Mouse (Mus musculus): ENCODE measurements around the gene Cab39l. TPM values are rescaled to one million over a fixed set of nuclear protein-coding genes. Genes with fewer than 3 reads are reported as not detected.
A peak's percentile ranks its signal among the peaks of the same experiment; 100 is the strongest.

Cab39l gene
- polyA plus RNA-seq, 1 experiment from 2014 or later, result 47.4 TPM

DNA sequence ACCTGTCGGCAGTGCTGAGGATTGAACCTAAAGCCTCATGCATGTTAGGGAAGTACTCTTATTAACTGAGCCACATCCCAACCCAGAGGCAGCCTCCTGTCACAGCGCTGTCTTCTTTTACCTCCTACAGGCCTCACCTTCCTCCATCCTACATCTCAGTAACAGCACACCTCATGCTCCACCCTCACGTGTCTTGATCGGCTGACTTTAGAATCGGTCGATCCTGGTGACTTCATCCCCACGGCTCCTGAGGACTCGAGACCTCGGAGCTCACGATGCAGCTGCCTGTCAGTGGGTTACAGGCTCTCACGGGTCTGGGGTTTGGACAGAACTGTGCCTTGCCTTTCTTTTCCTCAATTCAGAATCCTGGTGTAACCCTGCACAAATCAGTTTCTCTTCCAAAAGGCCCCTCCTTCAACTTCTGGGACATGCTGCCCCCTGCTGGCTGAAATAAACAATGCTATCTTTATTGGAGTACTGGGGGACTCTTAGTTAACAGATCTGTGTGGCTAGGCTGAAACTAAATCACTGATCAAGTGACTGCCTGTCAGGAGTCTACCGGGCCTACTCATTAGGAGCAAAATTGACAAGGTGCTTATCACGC is 115.3 kb downstream of the Cab39l start:
- Histone ChIP-seq H3K27me3 (replicated peaks; ENCODE audit: control insufficient read depth, insufficient read depth, low read length) (no peaks in the 10 kb centered on the region), H3K27ac (ENCODE audit: low read depth, low read length) (no peak overlapping the region), H3K4me3 (ENCODE audit: low read depth, low read length) (no peak overlapping the region), H3K4me2 (no peak overlapping the region), H3K4me1 (replicated peaks; ENCODE audit: control insufficient read depth, insufficient read depth, low read length) (peaks cover under 1% of the 10 kb centered on the region; the same call in 1 of the 2 replicates), H3K9me3 (ENCODE audit: control insufficient read depth, low read length) (no peaks in the 10 kb centered on the region), H3K9ac (ENCODE audit: low read depth, low read length) (no peak overlapping the region), H3K36me3 (ENCODE audit: control insufficient read depth, insufficient read depth, low read length) (no peaks in the 10 kb centered on the region)
- DNase-seq (ENCODE audit: low spot score) (peak; percentile 65), ATAC-seq (replicated peaks; ENCODE audit: low FRiP score) (peak; percentile 13; the same call in 1 of the 2 replicates)
- 51% methylated on average over 13 of the region's 13 CpGs for WGBS

DNA sequence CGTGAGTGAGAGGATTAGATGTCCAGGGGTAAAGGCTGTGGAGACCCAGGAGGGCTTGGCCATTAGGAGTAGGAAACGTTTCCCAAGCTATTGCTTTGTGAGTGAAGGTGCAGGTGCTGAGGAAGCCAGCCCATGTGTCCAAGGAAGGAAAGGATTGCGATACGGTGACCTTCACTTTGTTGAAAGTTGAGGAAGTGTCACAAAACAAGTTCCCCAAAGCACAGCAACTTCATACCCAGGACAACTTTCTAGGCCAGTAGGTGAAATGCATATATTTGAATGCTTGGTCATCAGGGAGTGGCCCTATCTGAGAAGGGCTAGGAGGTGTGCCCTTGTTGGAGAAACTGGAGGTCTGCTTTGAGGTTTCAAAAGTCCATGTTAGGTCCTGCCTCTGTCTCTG is 116.3 kb downstream of the Cab39l start:
- Histone ChIP-seq H3K9me3 (ENCODE audit: control insufficient read depth, low read length) (no peaks in the 10 kb centered on the region), H3K4me2 (no peak overlapping the region), H3K4me1 (replicated peaks; ENCODE audit: control insufficient read depth, insufficient read depth, low read length) (no peaks in the 10 kb centered on the region), H3K27ac (ENCODE audit: low read depth, low read length) (no peak overlapping the region), H3K9ac (ENCODE audit: low read depth, low read length) (no peak overlapping the region), H3K4me3 (ENCODE audit: low read depth, low read length) (no peak overlapping the region), H3K36me3 (ENCODE audit: control insufficient read depth, insufficient read depth, low read length) (no peaks in the 10 kb centered on the region), H3K27me3 (replicated peaks; ENCODE audit: control insufficient read depth, insufficient read depth, low read length) (no peaks in the 10 kb centered on the region)
- 71% methylated on average over 4 of the region's 4 CpGs for WGBS
- ATAC-seq (replicated peaks; ENCODE audit: low FRiP score), result no peak
- DNase-seq (ENCODE audit: low spot score), result no peak

DNA sequence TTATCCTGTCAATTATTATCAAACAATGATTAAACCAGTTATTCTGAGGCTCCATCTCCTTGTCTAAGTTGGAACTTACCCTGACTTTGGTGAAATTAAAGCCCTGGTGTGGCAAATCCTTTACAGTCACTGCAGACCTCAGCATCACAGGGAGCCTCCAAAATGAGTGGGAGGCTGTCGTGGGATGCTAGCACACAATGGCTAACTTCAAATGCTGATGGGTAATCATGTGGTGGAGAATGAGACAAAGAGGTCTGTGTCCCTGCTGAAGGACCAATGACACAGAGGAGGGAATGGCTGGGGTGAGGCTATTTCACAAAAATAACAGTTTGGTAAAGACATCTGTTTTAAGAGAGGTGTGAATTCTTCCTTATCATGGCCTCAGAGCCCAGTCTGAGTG is 117.1 kb downstream of the Cab39l start:
- DNase-seq (ENCODE audit: low spot score) (no peak), ATAC-seq (replicated peaks; ENCODE audit: low FRiP score) (no peak)
- 61% methylated on average over 1 of the region's 1 CpGs for WGBS
- H3K9me3 ChIP-seq (ENCODE audit: control insufficient read depth, low read length), result no peaks in the 10 kb centered on the region
- H3K27me3 ChIP-seq (replicated peaks; ENCODE audit: control insufficient read depth, insufficient read depth, low read length), result no peaks in the 10 kb centered on the region
- H3K4me2 ChIP-seq, result no peak overlapping the region
- no peak overlapping the region for H3K9ac ChIP-seq (ENCODE audit: low read depth, low read length)
- no peaks in the 10 kb centered on the region for H3K4me1 ChIP-seq (replicated peaks; ENCODE audit: control insufficient read depth, insufficient read depth, low read length)
- H3K36me3 ChIP-seq (ENCODE audit: control insufficient read depth, insufficient read depth, low read length), result no peaks in the 10 kb centered on the region
- no peak overlapping the region for H3K27ac ChIP-seq (ENCODE audit: low read depth, low read length)
- H3K4me3 ChIP-seq (ENCODE audit: low read depth, low read length), result no peak overlapping the region

DNA sequence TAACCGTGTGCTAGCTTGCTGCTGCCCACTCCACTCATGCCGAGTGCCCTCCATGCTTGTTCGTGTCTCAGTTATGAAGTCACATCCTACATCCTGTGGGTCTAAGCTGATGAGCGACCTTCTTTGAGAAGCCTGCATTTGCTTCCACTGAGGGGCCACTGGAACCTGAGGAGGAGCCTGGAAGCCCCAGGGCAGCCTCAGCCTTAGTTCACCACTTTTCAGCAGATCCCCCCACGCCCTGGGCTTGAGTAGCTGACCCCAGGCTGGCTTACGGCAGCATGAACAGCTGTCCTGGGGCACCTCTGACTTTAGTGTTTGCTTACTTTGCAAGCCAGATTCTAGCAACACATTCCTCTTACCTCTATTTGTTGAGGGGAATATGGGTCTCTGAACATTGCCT is 126.0 kb downstream of the Cab39l start:
- H3K4me1 ChIP-seq (replicated peaks; ENCODE audit: control insufficient read depth, insufficient read depth, low read length), result no peaks in the 10 kb centered on the region
- no peak for DNase-seq (ENCODE audit: low spot score)
- WGBS, result 86% methylated on average over 6 of the region's 6 CpGs

DNA sequence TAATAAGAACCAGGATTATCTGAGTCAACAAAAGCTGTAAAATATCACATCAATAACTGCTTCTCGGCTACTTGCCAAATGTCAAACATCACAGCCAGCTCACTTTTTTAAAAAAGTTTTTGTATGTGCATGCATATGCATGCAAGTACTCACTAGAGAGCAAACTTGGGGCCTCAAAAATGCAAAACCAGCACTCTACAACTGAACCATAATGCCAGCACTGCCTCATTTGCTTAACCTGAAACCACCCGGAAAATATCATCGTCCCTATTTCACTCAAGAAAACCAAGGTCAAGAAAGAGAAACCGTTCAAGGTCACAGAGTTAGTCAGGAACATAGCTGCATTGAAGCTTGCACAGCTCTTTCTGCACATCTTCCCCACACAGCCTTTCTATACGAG is 135.6 kb downstream of the Cab39l start:
- Histone ChIP-seq H3K9ac (ENCODE audit: low read depth, low read length) (no peak overlapping the region), H3K36me3 (ENCODE audit: control insufficient read depth, insufficient read depth, low read length) (peaks cover 13% of the 10 kb centered on the region; the same call in 1 of the 2 replicates), H3K27me3 (replicated peaks; ENCODE audit: control insufficient read depth, insufficient read depth, low read length) (no peaks in the 10 kb centered on the region), H3K27ac (ENCODE audit: low read depth, low read length) (no peak overlapping the region), H3K9me3 (ENCODE audit: control insufficient read depth, low read length) (no peaks in the 10 kb centered on the region), H3K4me1 (replicated peaks; ENCODE audit: control insufficient read depth, insufficient read depth, low read length) (no peaks in the 10 kb centered on the region), H3K4me2 (no peak overlapping the region), H3K4me3 (ENCODE audit: low read depth, low read length) (no peak overlapping the region)
- 89% methylated on average over 5 of the region's 5 CpGs for WGBS
- ATAC-seq (replicated peaks; ENCODE audit: low FRiP score) (no peak), DNase-seq (ENCODE audit: low spot score) (no peak)

More for the DNA sequence above, 126.0 kb downstream of the Cab39l start:
- no peak for ATAC-seq (replicated peaks; ENCODE audit: low FRiP score)
- Histone ChIP-seq H3K4me3 (ENCODE audit: low read depth, low read length) (no peak overlapping the region), H3K27me3 (replicated peaks; ENCODE audit: control insufficient read depth, insufficient read depth, low read length) (no peaks in the 10 kb centered on the region), H3K9ac (ENCODE audit: low read depth, low read length) (no peak overlapping the region), H3K4me2 (no peak overlapping the region), H3K9me3 (ENCODE audit: control insufficient read depth, low read length) (no peaks in the 10 kb centered on the region), H3K27ac (ENCODE audit: low read depth, low read length) (no peak overlapping the region), H3K36me3 (ENCODE audit: control insufficient read depth, insufficient read depth, low read length) (peaks cover 8% of the 10 kb centered on the region)

DNA sequence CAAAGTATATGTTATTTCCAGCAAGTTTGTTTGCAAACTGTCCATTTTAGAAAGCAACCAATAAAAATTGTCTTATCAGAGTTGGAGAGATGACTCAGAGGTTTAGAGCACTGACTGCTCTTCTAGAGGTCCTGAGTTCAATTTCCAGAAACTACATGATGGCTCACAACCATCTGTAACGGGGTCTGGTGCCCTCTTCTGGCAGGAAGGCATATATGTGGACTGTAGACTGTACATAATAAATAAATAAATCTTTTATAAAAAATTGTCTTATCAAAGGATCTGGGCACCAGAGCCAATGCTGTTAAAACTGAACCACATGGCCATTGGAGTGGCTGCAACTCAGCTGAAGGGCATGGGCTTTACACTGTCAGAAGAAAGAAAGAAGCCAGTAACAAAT is 149.8 kb downstream of the Cab39l start:
- H3K27me3 ChIP-seq (replicated peaks; ENCODE audit: control insufficient read depth, insufficient read depth, low read length), result no peaks in the 10 kb centered on the region
- peaks cover 7% of the 10 kb centered on the region; the same call in 1 of the 2 replicates for H3K36me3 ChIP-seq (ENCODE audit: control insufficient read depth, insufficient read depth, low read length)
- no peak overlapping the region for H3K4me2 ChIP-seq
- no peak for ATAC-seq (replicated peaks; ENCODE audit: low FRiP score)
- no peak overlapping the region for H3K9ac ChIP-seq (ENCODE audit: low read depth, low read length)
- no peak overlapping the region for H3K4me3 ChIP-seq (ENCODE audit: low read depth, low read length)
- WGBS, result 80% methylated on average over 1 of the region's 1 CpGs
- no peak for DNase-seq (ENCODE audit: low spot score)
- H3K27ac ChIP-seq (ENCODE audit: low read depth, low read length), result no peak overlapping the region
- no peaks in the 10 kb centered on the region for H3K4me1 ChIP-seq (replicated peaks; ENCODE audit: control insufficient read depth, insufficient read depth, low read length)
- H3K9me3 ChIP-seq (ENCODE audit: control insufficient read depth, low read length), result no peaks in the 10 kb centered on the region

DNA sequence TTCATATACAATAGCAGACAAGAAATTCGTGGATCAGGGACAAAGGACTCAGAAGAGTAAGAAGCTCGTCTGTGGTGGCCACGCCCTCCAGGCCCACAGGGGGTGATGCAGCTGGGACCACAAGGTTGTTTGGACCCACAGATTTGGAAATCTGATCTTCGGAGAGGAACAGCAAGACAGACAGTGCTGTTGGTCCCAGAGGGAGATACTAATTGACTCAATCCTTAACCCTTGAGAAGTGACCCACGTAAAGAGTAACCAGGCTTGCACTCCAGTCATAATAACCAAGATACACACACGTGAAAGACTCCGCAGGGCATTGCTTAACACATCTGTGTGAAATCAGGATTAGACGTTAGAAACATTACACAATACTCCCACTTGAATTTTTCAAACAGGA is 151.1 kb downstream of the Cab39l start:
- no peaks in the 10 kb centered on the region for H3K27me3 ChIP-seq (replicated peaks; ENCODE audit: control insufficient read depth, insufficient read depth, low read length)
- H3K4me2 ChIP-seq, result no peak overlapping the region
- ATAC-seq (replicated peaks; ENCODE audit: low FRiP score), result no peak
- no peak for DNase-seq (ENCODE audit: low spot score)
- 82% methylated on average over 8 of the region's 8 CpGs for WGBS
- H3K4me3 ChIP-seq (ENCODE audit: low read depth, low read length), result no peak overlapping the region
- H3K4me1 ChIP-seq (replicated peaks; ENCODE audit: control insufficient read depth, insufficient read depth, low read length), result peaks cover 5% of the 10 kb centered on the region
- no peak overlapping the region for H3K9ac ChIP-seq (ENCODE audit: low read depth, low read length)
- no peak overlapping the region for H3K27ac ChIP-seq (ENCODE audit: low read depth, low read length)
- H3K9me3 ChIP-seq (ENCODE audit: control insufficient read depth, low read length), result no peaks in the 10 kb centered on the region
- peaks cover 7% of the 10 kb centered on the region; the same call in 1 of the 2 replicates for H3K36me3 ChIP-seq (ENCODE audit: control insufficient read depth, insufficient read depth, low read length)

DNA sequence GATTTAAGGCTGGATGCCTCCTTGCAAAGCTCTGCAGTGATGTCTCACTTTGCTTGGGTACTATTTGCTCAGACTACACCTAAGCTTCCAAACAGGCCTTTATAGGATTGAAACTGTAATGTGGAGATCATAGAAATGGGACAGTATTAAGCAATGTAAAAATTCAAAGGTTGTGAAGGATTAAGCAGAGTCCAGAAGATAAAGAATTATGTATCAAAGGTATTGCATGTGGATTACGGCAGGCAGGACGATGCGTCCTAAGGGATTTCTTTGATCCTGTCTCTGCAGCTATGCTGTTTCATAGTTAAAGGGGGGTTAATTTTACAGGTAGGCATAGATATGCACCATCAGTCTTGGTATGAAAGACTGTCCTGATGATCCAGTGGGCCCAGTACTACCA is 151.8 kb downstream of the Cab39l start:
- Histone ChIP-seq H3K27ac (ENCODE audit: low read depth, low read length) (no peak overlapping the region), H3K9me3 (ENCODE audit: control insufficient read depth, low read length) (no peaks in the 10 kb centered on the region), H3K9ac (ENCODE audit: low read depth, low read length) (no peak overlapping the region), H3K4me1 (replicated peaks; ENCODE audit: control insufficient read depth, insufficient read depth, low read length) (peaks cover 8% of the 10 kb centered on the region), H3K36me3 (ENCODE audit: control insufficient read depth, insufficient read depth, low read length) (peaks cover 7% of the 10 kb centered on the region; the same call in 1 of the 2 replicates), H3K4me3 (ENCODE audit: low read depth, low read length) (no peak overlapping the region), H3K4me2 (no peak overlapping the region), H3K27me3 (replicated peaks; ENCODE audit: control insufficient read depth, insufficient read depth, low read length) (no peaks in the 10 kb centered on the region)
- DNase-seq (ENCODE audit: low spot score) (no peak), ATAC-seq (replicated peaks; ENCODE audit: low FRiP score) (no peak)
- WGBS, result 97% methylated on average over 3 of the region's 3 CpGs

DNA sequence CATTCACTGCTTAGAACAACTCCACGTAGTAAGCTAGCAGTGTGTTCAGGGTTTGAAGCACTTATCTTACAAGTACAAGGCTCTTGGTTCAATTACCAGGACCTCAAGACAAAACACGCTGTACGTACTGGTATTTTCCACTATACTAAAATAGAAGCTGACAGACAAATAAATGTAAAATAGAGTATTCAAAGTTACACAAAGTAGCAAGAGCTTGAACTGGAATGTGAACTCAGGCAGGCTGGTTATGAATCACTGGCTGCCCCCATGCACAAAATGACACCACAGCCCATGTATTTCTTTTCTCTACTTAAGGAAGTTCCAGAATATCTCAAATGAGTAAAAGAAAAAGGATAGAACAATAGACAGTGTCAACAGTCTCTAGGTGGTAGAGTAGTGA is 154.2 kb downstream of the Cab39l start:
- ATAC-seq (replicated peaks; ENCODE audit: low FRiP score) (no peak), DNase-seq (ENCODE audit: low spot score) (no peak)
- H3K36me3 ChIP-seq (ENCODE audit: control insufficient read depth, insufficient read depth, low read length), result no peaks in the 10 kb centered on the region; the same call in 1 of the 2 replicates
- no peaks in the 10 kb centered on the region for H3K27me3 ChIP-seq (replicated peaks; ENCODE audit: control insufficient read depth, insufficient read depth, low read length)
- no peak overlapping the region for H3K4me3 ChIP-seq (ENCODE audit: low read depth, low read length)
- peaks cover 8% of the 10 kb centered on the region for H3K4me1 ChIP-seq (replicated peaks; ENCODE audit: control insufficient read depth, insufficient read depth, low read length)
- WGBS, result 92% methylated on average over 3 of the region's 3 CpGs
- H3K4me2 ChIP-seq, result no peak overlapping the region
- H3K9ac ChIP-seq (ENCODE audit: low read depth, low read length), result no peak overlapping the region
- H3K9me3 ChIP-seq (ENCODE audit: control insufficient read depth, low read length), result no peaks in the 10 kb centered on the region
- no peak overlapping the region for H3K27ac ChIP-seq (ENCODE audit: low read depth, low read length)

Measured in liver, embryonic 11.5 days (tissue).